Mouse (Mus musculus): ENCODE measurements around the gene Arhgef6. TPM values are rescaled to one million over a fixed set of nuclear protein-coding genes. Genes with fewer than 3 reads are reported as not detected.

The Arhgef6 gene
- polyA plus RNA-seq, 1 experiment from 2014 or later: 19.4 TPM

DNA sequence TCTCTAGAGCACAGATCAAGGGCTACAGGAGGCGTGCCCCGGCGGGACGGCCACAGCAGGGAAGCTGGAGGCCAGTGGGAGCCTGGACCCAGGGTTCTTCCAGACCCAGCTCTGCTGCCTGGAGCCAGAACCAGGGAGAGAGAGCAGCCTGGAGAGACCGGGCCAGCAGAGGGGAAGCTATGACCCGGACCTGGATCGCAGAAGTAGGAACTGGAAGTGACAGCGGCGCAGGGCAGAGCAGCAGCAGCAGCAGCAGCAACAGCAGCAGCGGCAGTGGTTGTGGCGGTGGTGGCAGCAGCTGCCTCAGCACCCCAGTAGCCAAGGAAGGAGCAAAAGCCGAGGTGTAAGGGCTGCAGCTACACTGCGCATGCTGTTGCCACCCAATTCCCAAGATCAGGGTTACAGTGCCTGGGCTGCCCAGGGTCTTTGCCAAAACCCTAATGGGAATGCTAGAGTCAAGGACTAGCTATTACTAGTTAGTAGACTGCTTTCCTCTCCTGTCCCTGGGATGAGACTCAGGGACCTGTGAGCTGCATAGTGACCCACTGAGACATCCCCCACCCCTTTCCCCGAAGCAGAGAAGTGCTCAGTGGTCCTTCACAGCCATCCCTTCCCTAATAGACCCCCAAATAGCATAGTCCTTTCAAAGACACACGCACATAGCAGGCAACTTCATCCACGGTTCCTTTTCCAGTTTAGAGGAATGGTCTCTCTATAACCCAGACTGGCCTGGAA lies 11.9 kb downstream of the Arhgef6 start:
- peak; percentile 85 for ATAC-seq (ENCODE audit: insufficient read depth)
- Histone ChIP-seq H3K27ac (ENCODE audit: low read depth) (no peak overlapping the region), H3K4me2 (peak overlapping the region; percentile 75), H3K9me3 (ENCODE audit: low read depth, low read length) (no peaks in the 10 kb centered on the region), H3K4me1 (ENCODE audit: insufficient read depth) (no peaks in the 10 kb centered on the region), H3K4me3 (ENCODE audit: low read depth, low read length) (peak overlapping the region; percentile 41), H3K27me3 (ENCODE audit: insufficient read depth, low read length) (no peaks in the 10 kb centered on the region), H3K36me3 (ENCODE audit: insufficient read depth) (no peaks in the 10 kb centered on the region), H3K9ac (peak overlapping the region; percentile 61)
- WGBS: 25% methylated on average over 16 of the region's 16 CpGs
- DNase-seq: peak; percentile 44
- TF ChIP-seq CTCF (IDR thresholded peaks at IDR 0.05; ENCODE audit: low read depth): no peak

DNA sequence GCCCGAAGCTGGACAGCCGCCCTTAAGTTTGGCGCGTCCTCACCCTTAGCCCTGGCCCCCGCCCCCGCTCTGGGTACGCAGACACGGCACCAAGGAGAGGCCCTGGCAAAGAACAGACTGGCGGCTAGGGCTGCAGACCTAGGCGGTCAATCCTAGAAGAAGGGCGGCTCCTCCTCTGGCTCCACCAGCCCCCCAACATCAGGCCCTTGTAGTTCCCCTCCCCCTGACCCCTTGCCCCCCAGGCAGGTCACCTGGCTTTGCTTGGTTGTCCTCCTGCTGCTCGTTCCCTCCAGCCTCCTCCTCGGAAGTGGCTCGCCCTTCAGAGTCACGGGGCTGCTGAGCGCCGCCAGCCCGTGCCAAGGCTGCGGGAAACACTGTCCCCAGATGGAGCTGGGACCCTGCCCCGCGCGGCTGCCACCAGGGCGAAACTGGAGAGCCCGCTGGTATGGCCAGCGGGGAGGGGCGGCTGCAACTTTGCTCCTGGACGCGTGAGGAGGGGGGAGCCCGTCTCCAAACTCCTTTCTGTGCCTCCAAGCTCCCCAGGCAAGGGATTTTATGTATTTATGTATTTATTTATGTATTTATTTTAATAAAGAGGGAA lies 12.6 kb downstream of the Arhgef6 start:
- no peak for TF ChIP-seq CTCF (IDR thresholded peaks at IDR 0.05; ENCODE audit: low read depth)
- peak overlapping the region; percentile 61 for H3K9ac ChIP-seq
- no peak overlapping the region for H3K27ac ChIP-seq (ENCODE audit: low read depth)
- peak; percentile 80 for ATAC-seq (ENCODE audit: insufficient read depth)
- H3K9me3 ChIP-seq (ENCODE audit: low read depth, low read length): no peaks in the 10 kb centered on the region
- H3K4me3 ChIP-seq (ENCODE audit: low read depth, low read length): peak overlapping the region; percentile 41
- DNase-seq: peak; percentile 19
- no peaks in the 10 kb centered on the region for H3K27me3 ChIP-seq (ENCODE audit: insufficient read depth, low read length)
- no peaks in the 10 kb centered on the region for H3K36me3 ChIP-seq (ENCODE audit: insufficient read depth)
- WGBS: 12% methylated on average over 26 of the region's 29 CpGs
- H3K4me1 ChIP-seq (ENCODE audit: insufficient read depth): no peaks in the 10 kb centered on the region
- H3K4me2 ChIP-seq: peak overlapping the region; percentile 75

DNA sequence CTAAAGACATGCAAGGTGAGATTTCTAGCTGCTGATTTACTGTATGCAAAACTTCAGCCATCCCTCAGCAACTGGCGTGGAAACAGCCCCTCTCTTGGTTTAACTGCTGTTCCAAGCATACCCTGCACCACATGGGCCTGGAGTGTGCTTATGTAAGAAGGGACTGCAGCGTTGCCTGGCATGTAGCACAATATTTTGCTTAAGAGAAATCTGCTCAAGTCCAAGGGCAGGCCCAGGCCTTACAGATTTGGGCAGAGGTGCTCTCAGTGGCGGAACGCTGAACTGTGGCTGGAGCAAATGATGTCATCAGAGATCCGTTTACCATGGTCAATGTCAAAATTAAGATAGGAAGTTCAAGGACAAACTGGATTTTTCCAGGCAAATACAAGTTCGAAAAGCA lies 13.6 kb downstream of the Arhgef6 start:
- 59% methylated on average over 6 of the region's 6 CpGs for WGBS
- no peaks in the 10 kb centered on the region for H3K27me3 ChIP-seq (ENCODE audit: insufficient read depth, low read length)
- H3K9ac ChIP-seq: no peak overlapping the region
- no peak overlapping the region for H3K27ac ChIP-seq (ENCODE audit: low read depth)
- no peaks in the 10 kb centered on the region for H3K4me1 ChIP-seq (ENCODE audit: insufficient read depth)
- no peaks in the 10 kb centered on the region for H3K36me3 ChIP-seq (ENCODE audit: insufficient read depth)
- no peak for TF ChIP-seq CTCF (IDR thresholded peaks at IDR 0.05; ENCODE audit: low read depth)
- H3K9me3 ChIP-seq (ENCODE audit: low read depth, low read length): no peaks in the 10 kb centered on the region
- H3K4me3 ChIP-seq (ENCODE audit: low read depth, low read length): no peak overlapping the region
- DNase-seq: peak; percentile 10
- no peak for ATAC-seq (ENCODE audit: insufficient read depth)
- H3K4me2 ChIP-seq: no peak overlapping the region

GRCm38 (mm10) chrX:57312066-57312465 lies 26.5 kb downstream of the Arhgef6 start:
- ATAC-seq (ENCODE audit: insufficient read depth) (no peak), DNase-seq (no peak)
- no peak overlapping the region for H3K4me2 ChIP-seq
- no peaks in the 10 kb centered on the region for H3K27me3 ChIP-seq (ENCODE audit: insufficient read depth, low read length)
- no peak for TF ChIP-seq CTCF (IDR thresholded peaks at IDR 0.05; ENCODE audit: low read depth)
- no peak overlapping the region for H3K4me3 ChIP-seq (ENCODE audit: low read depth, low read length)
- WGBS: 78% methylated on average over 5 of the region's 5 CpGs
- H3K9ac ChIP-seq: no peak overlapping the region
- H3K4me1 ChIP-seq (ENCODE audit: insufficient read depth): no peaks in the 10 kb centered on the region
- no peaks in the 10 kb centered on the region for H3K9me3 ChIP-seq (ENCODE audit: low read depth, low read length)
- no peaks in the 10 kb centered on the region for H3K36me3 ChIP-seq (ENCODE audit: insufficient read depth)
- no peak overlapping the region for H3K27ac ChIP-seq (ENCODE audit: low read depth)

DNA sequence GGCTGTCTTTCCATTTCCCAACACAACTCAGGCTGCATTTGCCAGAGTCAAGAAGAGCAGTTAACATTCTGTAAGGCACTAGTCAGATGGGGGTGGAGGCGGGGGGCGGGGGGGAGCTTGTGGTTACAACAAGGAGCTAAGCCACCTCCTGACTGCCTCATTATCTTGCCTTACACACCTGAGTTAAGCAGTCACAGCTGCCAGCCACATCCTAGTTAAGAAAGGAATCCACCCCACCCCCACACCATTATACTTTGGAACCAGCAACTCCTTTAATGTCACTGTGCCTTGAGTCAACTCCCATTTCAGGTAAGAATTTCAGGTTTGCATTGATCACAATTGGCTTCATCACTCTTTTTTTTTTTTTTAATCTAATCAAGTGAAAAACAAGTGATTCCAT lies 28.5 kb downstream of the Arhgef6 start:
- Histone ChIP-seq H3K36me3 (ENCODE audit: insufficient read depth) (no peaks in the 10 kb centered on the region), H3K9ac (no peak overlapping the region), H3K9me3 (ENCODE audit: low read depth, low read length) (no peaks in the 10 kb centered on the region), H3K4me3 (ENCODE audit: low read depth, low read length) (no peak overlapping the region), H3K4me1 (ENCODE audit: insufficient read depth) (no peaks in the 10 kb centered on the region), H3K27me3 (ENCODE audit: insufficient read depth, low read length) (no peaks in the 10 kb centered on the region), H3K27ac (ENCODE audit: low read depth) (no peak overlapping the region), H3K4me2 (no peak overlapping the region)
- ATAC-seq (ENCODE audit: insufficient read depth) (no peak), DNase-seq (no peak)
- WGBS: 57% methylated on average over 2 of the region's 2 CpGs
- TF ChIP-seq CTCF (IDR thresholded peaks at IDR 0.05; ENCODE audit: low read depth): no peak

GRCm38 (mm10) chrX:57306747-57307146 lies 31.8 kb downstream of the Arhgef6 start:
- TF ChIP-seq CTCF (IDR thresholded peaks at IDR 0.05; ENCODE audit: low read depth): no peak
- no peak for ATAC-seq (ENCODE audit: insufficient read depth)

GRCm38 (mm10) chrX:57304784-57305287 lies 33.7 kb downstream of the Arhgef6 start:
- no peak for DNase-seq
- ATAC-seq (ENCODE audit: insufficient read depth): no peak
- Histone ChIP-seq H3K27ac (ENCODE audit: low read depth) (no peak overlapping the region), H3K4me1 (ENCODE audit: insufficient read depth) (no peaks in the 10 kb centered on the region), H3K4me3 (ENCODE audit: low read depth, low read length) (no peak overlapping the region), H3K9ac (no peak overlapping the region), H3K36me3 (ENCODE audit: insufficient read depth) (no peaks in the 10 kb centered on the region), H3K9me3 (ENCODE audit: low read depth, low read length) (no peaks in the 10 kb centered on the region), H3K27me3 (ENCODE audit: insufficient read depth, low read length) (no peaks in the 10 kb centered on the region), H3K4me2 (no peak overlapping the region)
- no peak for TF ChIP-seq CTCF (IDR thresholded peaks at IDR 0.05; ENCODE audit: low read depth)
- WGBS: 82% methylated on average over 3 of the region's 3 CpGs

More at GRCm38 (mm10) chrX:57306747-57307146, 31.8 kb downstream of the Arhgef6 start:
- WGBS: 72% methylated on average over 6 of the region's 6 CpGs
- Histone ChIP-seq H3K9me3 (ENCODE audit: low read depth, low read length) (no peaks in the 10 kb centered on the region), H3K27me3 (ENCODE audit: insufficient read depth, low read length) (no peaks in the 10 kb centered on the region), H3K4me3 (ENCODE audit: low read depth, low read length) (no peak overlapping the region), H3K4me2 (no peak overlapping the region), H3K27ac (ENCODE audit: low read depth) (no peak overlapping the region), H3K4me1 (ENCODE audit: insufficient read depth) (no peaks in the 10 kb centered on the region), H3K36me3 (ENCODE audit: insufficient read depth) (no peaks in the 10 kb centered on the region), H3K9ac (no peak overlapping the region)
- DNase-seq: no peak
